Mouse (Mus musculus): Measurements from ENCODE around the gene Pcdh11x. TPM values are rescaled to one million over a fixed set of nuclear protein-coding genes. Genes with fewer than 3 reads are reported as not detected.

Pcdh11x gene
- total RNA-seq, 2 experiments from 2014 or later, result 18.6 to 20.9 TPM

Other genes starting within 250 kb of the Pcdh11x start
- gene H2afb3, start 22.8 kb downstream of the Pcdh11x start, total RNA-seq (2021), result not detected

All from layer of hippocampus, postnatal 10 days (tissue).